Mouse (Mus musculus): ENCODE results near the gene Tmx4. TPM values are rescaled to one million over a fixed set of nuclear protein-coding genes. Genes with fewer than 3 reads are reported as not detected.

The Tmx4 gene
- polyA plus RNA-seq, 1 experiment, result 2.8 TPM

GRCm38 (mm10) chr2:134559422-134559821, 84.5 kb downstream of the Tmx4 start:
- H3K27me3 ChIP-seq (ENCODE audit: control insufficient read depth, insufficient read depth, low read length), result no peaks in the 10 kb centered on the region
- H3K36me3 ChIP-seq (ENCODE audit: control insufficient read depth, insufficient read depth, low read length), result no peaks in the 10 kb centered on the region
- no peak for TF ChIP-seq CTCF (IDR thresholded peaks at IDR 0.05; ENCODE audit: extremely low read depth, insufficient read length, insufficient replicate concordance, low read depth, low read length)
- TF ChIP-seq POLR2A (IDR thresholded peaks at IDR 0.05; ENCODE audit: low read depth, low read length), result no peak
- H3K4me1 ChIP-seq (ENCODE audit: control insufficient read depth, insufficient read depth, insufficient read length, low read length), result no peaks in the 10 kb centered on the region
- 37% methylated on average over 3 of the region's 3 CpGs for WGBS
- H3K4me3 ChIP-seq (ENCODE audit: low read depth, low read length), result no peak overlapping the region
- H3K27ac ChIP-seq (ENCODE audit: insufficient read depth, low read depth, low read length), result no peak overlapping the region

DNA sequence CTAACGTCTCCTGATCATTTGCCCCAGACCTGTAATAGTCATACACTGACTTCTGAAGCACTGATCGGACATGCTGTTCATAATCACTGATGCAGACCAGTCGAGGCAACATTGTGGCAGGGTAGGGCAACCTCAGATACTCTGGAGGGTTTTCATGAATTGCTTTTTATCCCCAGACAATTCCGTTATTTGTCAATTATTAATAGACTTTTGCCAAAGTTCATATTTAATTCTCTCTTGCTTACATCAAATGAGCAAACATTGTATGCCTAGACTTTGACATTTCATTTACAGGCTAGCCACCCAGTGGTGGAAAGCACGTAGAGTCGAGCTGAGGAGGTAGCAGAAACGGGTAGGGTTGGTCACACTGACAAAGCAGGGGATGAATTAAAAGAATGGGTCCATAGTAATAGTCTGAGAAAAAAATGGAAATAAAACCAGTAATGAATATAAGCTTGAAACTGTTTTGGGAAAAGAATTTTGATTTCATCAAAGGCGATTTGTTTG, 89.7 kb downstream of the Tmx4 start, which contains the start of gene Hao1:
Hao1 (minus strand) TSS at position 148 of the 507 bp plus-strand sequence.
- Histone ChIP-seq H3K36me3 (ENCODE audit: control insufficient read depth, insufficient read depth, low read length) (no peaks in the 10 kb centered on the region), H3K4me3 (ENCODE audit: low read depth, low read length) (no peak within 1 kb of the TSS), H3K27ac (ENCODE audit: insufficient read depth, low read depth, low read length) (no peak within 1 kb of the TSS), H3K4me1 (ENCODE audit: control insufficient read depth, insufficient read depth, insufficient read length, low read length) (no peaks in the 10 kb centered on the region), H3K27me3 (ENCODE audit: control insufficient read depth, insufficient read depth, low read length) (no peaks in the 10 kb centered on the region)
- TF ChIP-seq CTCF (IDR thresholded peaks at IDR 0.05; ENCODE audit: extremely low read depth, insufficient read length, insufficient replicate concordance, low read depth, low read length) (no peak), POLR2A (IDR thresholded peaks at IDR 0.05; ENCODE audit: low read depth, low read length) (no peak)
- WGBS, result 39% methylated on average over 8 of the region's 8 CpGs

- H3K36me3 ChIP-seq (ENCODE audit: control insufficient read depth, insufficient read depth, low read length), result no peaks in the 10 kb centered on the region
- no peaks in the 10 kb centered on the region for H3K4me1 ChIP-seq (ENCODE audit: control insufficient read depth, insufficient read depth, insufficient read length, low read length)
- H3K4me3 ChIP-seq (ENCODE audit: low read depth, low read length), result no peak overlapping the region
- TF ChIP-seq CTCF (IDR thresholded peaks at IDR 0.05; ENCODE audit: extremely low read depth, insufficient read length, insufficient replicate concordance, low read depth, low read length) (no peak), POLR2A (IDR thresholded peaks at IDR 0.05; ENCODE audit: low read depth, low read length) (no peak)
- no peak overlapping the region for H3K27ac ChIP-seq (ENCODE audit: insufficient read depth, low read depth, low read length)
- no peaks in the 10 kb centered on the region for H3K27me3 ChIP-seq (ENCODE audit: control insufficient read depth, insufficient read depth, low read length)
These were observed 91.6 kb downstream of the Tmx4 start for GRCm38 (mm10) chr2:134552358-134552757.

DNA sequence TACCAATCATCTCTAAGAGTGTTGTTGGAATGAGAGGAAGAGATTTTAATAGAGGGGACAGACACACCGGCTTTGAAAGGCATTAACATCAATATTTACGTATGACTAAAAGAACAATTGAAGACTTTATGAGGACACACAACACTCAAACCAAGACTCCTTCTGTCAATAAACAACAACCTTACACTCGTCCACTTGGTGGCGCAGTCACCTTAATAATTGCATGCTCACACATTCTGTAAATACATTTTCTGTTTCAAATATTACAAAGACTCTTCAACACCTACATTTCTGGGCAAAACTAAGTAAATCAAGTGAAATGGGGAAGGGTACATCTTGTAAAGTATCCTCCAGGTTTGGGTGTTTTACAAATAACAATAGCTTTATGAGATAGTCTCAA, 94.2 kb downstream of the Tmx4 start:
- H3K4me3 ChIP-seq (ENCODE audit: low read depth, low read length), result no peak overlapping the region
- no peaks in the 10 kb centered on the region for H3K4me1 ChIP-seq (ENCODE audit: control insufficient read depth, insufficient read depth, insufficient read length, low read length)
- WGBS, result 8% methylated on average over 4 of the region's 4 CpGs
- no peak overlapping the region for H3K27ac ChIP-seq (ENCODE audit: insufficient read depth, low read depth, low read length)
- no peaks in the 10 kb centered on the region for H3K36me3 ChIP-seq (ENCODE audit: control insufficient read depth, insufficient read depth, low read length)
- TF ChIP-seq CTCF (IDR thresholded peaks at IDR 0.05; ENCODE audit: extremely low read depth, insufficient read length, insufficient replicate concordance, low read depth, low read length) (no peak), POLR2A (IDR thresholded peaks at IDR 0.05; ENCODE audit: low read depth, low read length) (no peak)
- H3K27me3 ChIP-seq (ENCODE audit: control insufficient read depth, insufficient read depth, low read length), result no peaks in the 10 kb centered on the region

GRCm38 (mm10) chr2:134545116-134545515, 98.8 kb downstream of the Tmx4 start:
- Histone ChIP-seq H3K4me3 (ENCODE audit: low read depth, low read length) (no peak overlapping the region), H3K27ac (ENCODE audit: insufficient read depth, low read depth, low read length) (no peak overlapping the region), H3K36me3 (ENCODE audit: control insufficient read depth, insufficient read depth, low read length) (no peaks in the 10 kb centered on the region), H3K27me3 (ENCODE audit: control insufficient read depth, insufficient read depth, low read length) (no peaks in the 10 kb centered on the region), H3K4me1 (ENCODE audit: control insufficient read depth, insufficient read depth, insufficient read length, low read length) (no peaks in the 10 kb centered on the region)
- no peak for TF ChIP-seq POLR2A (IDR thresholded peaks at IDR 0.05; ENCODE audit: low read depth, low read length)
- TF ChIP-seq CTCF (IDR thresholded peaks at IDR 0.05; ENCODE audit: extremely low read depth, insufficient read length, insufficient replicate concordance, low read depth, low read length), result no peak
- WGBS, result 50% methylated on average over 5 of the region's 5 CpGs

DNA sequence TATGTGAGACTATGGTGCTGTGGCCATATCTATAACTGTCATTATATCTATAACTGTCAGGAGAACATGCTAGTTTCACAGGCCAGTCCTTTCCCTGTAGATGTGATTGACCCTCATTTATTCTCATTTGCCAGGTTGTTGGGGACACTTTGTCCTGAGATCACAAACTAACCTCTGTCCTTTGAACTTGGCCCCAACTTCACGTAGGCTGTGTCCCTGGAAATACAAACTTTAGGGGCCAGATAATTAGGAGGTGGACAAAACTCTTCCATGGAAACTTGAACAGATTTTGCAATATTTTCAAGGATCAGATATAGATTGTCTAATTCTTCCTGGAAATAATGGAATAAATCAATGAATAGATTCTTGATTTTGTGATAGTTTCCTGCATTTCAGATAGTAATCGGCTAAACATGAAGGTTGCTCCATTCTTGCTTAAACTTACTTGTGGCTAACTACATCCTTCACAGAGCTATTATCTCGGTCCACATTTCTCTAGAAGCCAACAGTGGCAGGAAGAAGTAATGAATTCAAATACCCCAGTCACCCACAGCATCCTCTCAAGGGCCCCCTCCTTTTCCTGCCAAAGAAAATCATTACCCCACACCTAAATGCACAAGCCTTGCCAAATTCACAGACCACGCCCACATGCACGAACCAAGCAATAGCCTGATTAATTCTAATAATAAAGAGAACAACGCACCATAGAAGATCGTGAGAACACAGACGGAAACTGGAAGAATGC, 99.5 kb downstream of the Tmx4 start:
- 64% methylated on average over 8 of the region's 8 CpGs for WGBS
- no peak for TF ChIP-seq CTCF (IDR thresholded peaks at IDR 0.05; ENCODE audit: extremely low read depth, insufficient read length, insufficient replicate concordance, low read depth, low read length)
- TF ChIP-seq POLR2A (IDR thresholded peaks at IDR 0.05; ENCODE audit: low read depth, low read length), result no peak
- H3K27ac ChIP-seq (ENCODE audit: insufficient read depth, low read depth, low read length), result no peak overlapping the region
- H3K4me1 ChIP-seq (ENCODE audit: control insufficient read depth, insufficient read depth, insufficient read length, low read length), result no peaks in the 10 kb centered on the region
- no peak overlapping the region for H3K4me3 ChIP-seq (ENCODE audit: low read depth, low read length)
- no peaks in the 10 kb centered on the region for H3K36me3 ChIP-seq (ENCODE audit: control insufficient read depth, insufficient read depth, low read length)
- no peaks in the 10 kb centered on the region for H3K27me3 ChIP-seq (ENCODE audit: control insufficient read depth, insufficient read depth, low read length)

Other genes starting within 250 kb of the Tmx4 start
- gene Hao1, start 89.8 kb downstream of the Tmx4 start, polyA plus RNA-seq (2012; rRNA removed), result not detected in 2 replicates
- 0.98 and 2.1 TPM in 2 replicates for gene Plcb1, start 141.9 kb upstream of the Tmx4 start, polyA plus RNA-seq (2012; rRNA removed)

Measured in small intestine, adult 2 months (tissue).